Mouse (Mus musculus) liver, adult 2 months (tissue): ENCODE results near the gene N4bp2. TPM values are rescaled to one million over a fixed set of nuclear protein-coding genes. Genes with fewer than 3 reads are reported as not detected.

Experiments used
- DNase-seq: peaks from one replicate; pipeline ENCODE4 v3.0.0-alpha.2; 2011; ENCODE audit warnings: low read depth, low spot score; ENCODE audit errors: extremely low read depth
- H3K27ac ChIP-seq: fragments of 200-500 bp; replicated peaks from 2 replicates; pipeline ENCODE4 v1.5.1; 2012; ENCODE audit warnings: low read depth, mild to moderate bottlenecking, control low read depth, inconsistent platforms, low read length; ENCODE audit not compliant: insufficient read depth
- H3K27me3 ChIP-seq: fragments of 200-500 bp; 2 replicates; pipeline ENCODE4 v1.6.1; 2012; ENCODE audit warnings: mild to moderate bottlenecking, moderate library complexity, low read length, inconsistent platforms; ENCODE audit not compliant: control insufficient read depth, insufficient read depth
- H3K36me3 ChIP-seq: fragments of 200-500 bp; 2 replicates; pipeline ENCODE4 v1.6.1; 2012; ENCODE audit warnings: low read length, inconsistent platforms; ENCODE audit not compliant: control insufficient read depth, insufficient read depth
- H3K4me1 ChIP-seq: fragments of 200-500 bp; 2 replicates; pipeline ENCODE4 v1.6.1; 2011; ENCODE audit warnings: low read length; ENCODE audit not compliant: control insufficient read depth, insufficient read depth
- H3K4me3 ChIP-seq: fragments of 200-500 bp; 2 replicates; pipeline ENCODE4 v1.5.1; 2011; ENCODE audit warnings: low read depth, mild to moderate bottlenecking, control low read depth, low read length, moderate library complexity; ENCODE audit not compliant: insufficient read depth
- H3K79me2 ChIP-seq: fragments of 200-500 bp; 2 replicates; pipeline ENCODE4 v1.6.1; 2012; ENCODE audit warnings: inconsistent platforms, mild to moderate bottlenecking, low read length, moderate library complexity; ENCODE audit not compliant: control insufficient read depth, insufficient read depth
- H3K9ac ChIP-seq: fragments of 200-500 bp; 2 replicates; pipeline ENCODE4 v1.6.1; 2012; ENCODE audit warnings: low read depth, mild to moderate bottlenecking, control low read depth, inconsistent platforms, low read length
- CTCF ChIP-seq: fragments of 200-500 bp; IDR thresholded peaks from 2 replicates; pipeline ENCODE4 v1.5.1; 2011; ENCODE audit warnings: low read depth, low read length, control low read depth
- POLR2A ChIP-seq: fragments of 200-500 bp; IDR thresholded peaks from 2 replicates; pipeline ENCODE4 v1.6.1; 2011; ENCODE audit warnings: low read length, control low read depth; ENCODE audit not compliant: insufficient read depth; ENCODE audit errors: extremely low read depth
- WGBS: fragments of 180-500 bp; shearing (Covaris S2); methylation state at CpG from one replicate; pipeline ENCODE4 v1.1.7; 2018; 5-methylcytosine and 5-hydroxymethylcytosine counted together
- polyA plus RNA-seq: library from polyadenylated mRNA; depleted of rRNA; stranded (reverse); fragments of >200 nt; gene quantifications from 2 replicates; pipeline ENCODE4 v1.2.3, GENCODE M21; 2012
- total RNA-seq: library from RNA; depleted of rRNA; stranded (reverse); fragments of >200 nt; gene quantifications from 2 replicates; pipeline ENCODE4 v1.2.3, GENCODE M21; 2014

N4bp2 gene
- total and polyA plus RNA-seq, 2 experiments = 4.1 to 21.7 TPM

GRCm38 (mm10) chr5:65724311-65725054 lies 38.8 kb upstream of the N4bp2 start:
- H3K4me1 ChIP-seq = peaks cover 2% of the 10 kb centered on the region; the same call in 1 of the 2 replicates
- peak; percentile 78 for DNase-seq
- 1% methylated on average over 23 of the region's 23 CpGs for WGBS
- H3K36me3 ChIP-seq = no peaks in the 10 kb centered on the region
- H3K27me3 ChIP-seq = no peaks in the 10 kb centered on the region
- peak overlapping the region; percentile 50 for H3K4me3 ChIP-seq
- TF ChIP-seq CTCF (peak; percentile 18; the same call in 1 of the 2 replicates), POLR2A (no peak)
- peak overlapping the region; percentile 58 for H3K9ac ChIP-seq
- H3K79me2 ChIP-seq = no peaks in the 10 kb centered on the region
- peak overlapping the region; percentile 75 for H3K27ac ChIP-seq

- DNase-seq = peak; percentile 18
- TF ChIP-seq CTCF (no peak), POLR2A (no peak)
- no peaks in the 10 kb centered on the region for H3K36me3 ChIP-seq
- no peak overlapping the region for H3K9ac ChIP-seq
- WGBS = 62% methylated on average over 9 of the region's 9 CpGs
- H3K27me3 ChIP-seq = no peaks in the 10 kb centered on the region
- H3K27ac ChIP-seq = peak overlapping the region; percentile 48
- no peak overlapping the region for H3K4me3 ChIP-seq
- no peaks in the 10 kb centered on the region for H3K79me2 ChIP-seq
- no peaks in the 10 kb centered on the region; the same call in 1 of the 2 replicates for H3K4me1 ChIP-seq
These were observed 31.9 kb upstream of the N4bp2 start for GRCm38 (mm10) chr5:65731173-65732007.

GRCm38 (mm10) chr5:65735601-65736000 lies 27.7 kb upstream of the N4bp2 start:
- H3K4me1 ChIP-seq = no peaks in the 10 kb centered on the region; the same call in 1 of the 2 replicates
- no peaks in the 10 kb centered on the region for H3K27me3 ChIP-seq
- DNase-seq = no peak
- H3K4me3 ChIP-seq = no peak overlapping the region
- no peaks in the 10 kb centered on the region for H3K79me2 ChIP-seq
- H3K36me3 ChIP-seq = no peaks in the 10 kb centered on the region
- no peak overlapping the region for H3K27ac ChIP-seq
- no peak for TF ChIP-seq POLR2A
- TF ChIP-seq CTCF = no peak
- WGBS = 58% methylated on average over 2 of the region's 2 CpGs
- H3K9ac ChIP-seq = no peak overlapping the region

DNA sequence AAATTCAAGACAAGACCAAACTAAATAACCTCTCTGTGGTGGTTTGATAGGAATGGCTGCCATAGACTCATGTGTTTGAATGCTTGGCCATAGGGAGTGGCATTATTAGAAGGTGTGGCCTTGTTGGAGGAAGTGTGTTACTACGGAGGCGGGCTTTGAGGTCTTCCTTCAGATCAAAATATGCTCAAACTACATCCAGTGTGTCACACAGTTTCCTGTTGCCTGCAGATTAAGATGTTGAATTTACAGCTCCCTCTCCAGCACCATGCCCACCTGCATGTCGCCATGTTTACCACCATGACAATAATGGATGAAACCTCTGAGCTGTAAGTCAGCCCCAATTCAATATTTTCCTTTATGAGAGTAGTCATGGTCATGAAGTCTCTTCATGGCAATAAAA lies 24.0 kb upstream of the N4bp2 start:
- Histone ChIP-seq H3K9ac (no peak overlapping the region), H3K79me2 (no peaks in the 10 kb centered on the region), H3K4me1 (no peaks in the 10 kb centered on the region), H3K36me3 (no peaks in the 10 kb centered on the region), H3K27ac (no peak overlapping the region), H3K4me3 (no peak overlapping the region), H3K27me3 (no peaks in the 10 kb centered on the region)
- 90% methylated on average over 3 of the region's 3 CpGs for WGBS
- no peak for DNase-seq
- TF ChIP-seq CTCF (no peak), POLR2A (no peak)

DNA sequence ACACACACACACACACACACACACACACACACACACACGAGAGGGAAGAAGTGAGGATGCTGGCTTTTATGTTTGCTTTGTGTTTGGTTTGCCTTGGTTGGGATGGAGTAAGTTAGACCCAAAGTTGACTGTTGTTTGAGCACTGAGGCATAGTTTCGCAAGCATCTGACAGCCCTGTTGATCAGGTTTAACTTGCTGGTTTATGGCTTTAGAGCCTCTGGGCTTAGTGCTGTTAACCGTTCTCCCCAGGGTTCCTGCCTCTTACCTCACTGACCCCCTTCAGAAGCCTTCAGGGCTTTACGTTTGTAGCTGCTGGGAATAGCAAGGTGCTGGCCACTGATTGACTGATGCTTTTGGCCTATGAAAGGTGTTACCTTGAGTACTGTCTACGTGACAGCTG lies 16.4 kb upstream of the N4bp2 start:
- no peak for DNase-seq
- Histone ChIP-seq H3K4me3 (no peak overlapping the region), H3K27me3 (no peaks in the 10 kb centered on the region), H3K4me1 (no peaks in the 10 kb centered on the region), H3K27ac (no peak overlapping the region), H3K36me3 (no peaks in the 10 kb centered on the region), H3K9ac (no peak overlapping the region), H3K79me2 (no peaks in the 10 kb centered on the region)
- TF ChIP-seq CTCF (no peak), POLR2A (no peak)
- WGBS = 70% methylated on average over 5 of the region's 5 CpGs
